In genomic region chrX:74425195-74425594, GRCm38 (mm10) we compare ENCODE assay signal across 8 mouse cellular contexts. TPM values are rescaled to one million over a fixed set of nuclear protein-coding genes. Genes with fewer than 3 reads are reported as not detected.
DNase-seq lines count a peak whose midpoint lies in the region; ATAC-seq lines count a peak whose summit lies in the region.
"Had no signal": no experiment of that assay in that cellular context is flagged by ENCODE, and none has a peak within 500 bp of the region (broad histone marks: within the 10 kb centered on the region; RNA-seq: fewer than 3 reads in every experiment).

No protein-coding gene starts in this region.

- H3K27ac ChIP-seq in macrophage: peak overlapping the region; percentile 95
- no peak overlapping the region for H3K27ac ChIP-seq in hindbrain, embryonic 12.5 days
- H3K27ac ChIP-seq: lung, embryonic 15.5 days had no signal

- DNase-seq in MN1 (ENCODE audit: low spot score): peak; percentile 87
- peak; percentile 67 for DNase-seq in adrenal gland, postnatal 25 days
- DNase-seq in heart, postnatal 4 days: peak; percentile 12
- DNase-seq in right cerebral cortex, adult 18-20 months: no peak
- DNase-seq in embryo, embryonic 11 days: no peak

- peaks cover 66% of the 10 kb centered on the region for H3K79me2 ChIP-seq in macrophage (ENCODE audit: inconsistent target)

- ATAC-seq in hindbrain, embryonic 12.5 days (ENCODE audit: low FRiP score): no peak

- WGBS in macrophage (ENCODE audit: missing documents): 11% methylated on average over 4 of the region's 4 CpGs
- WGBS in hindbrain, embryonic 12.5 days: 85% methylated on average over 4 of the region's 4 CpGs

- no peaks in the 10 kb centered on the region for H3K9me3 ChIP-seq in hindbrain, embryonic 12.5 days (replicated peaks)
- H3K9me3 ChIP-seq: lung, embryonic 15.5 days had no signal

- H3K9ac ChIP-seq in hindbrain, embryonic 12.5 days: no peak overlapping the region
- H3K9ac ChIP-seq: lung, embryonic 15.5 days had no signal

- no peaks in the 10 kb centered on the region for H3K27me3 ChIP-seq in hindbrain, embryonic 12.5 days
- H3K27me3 ChIP-seq: lung, embryonic 15.5 days had no signal

- H3K4me3 ChIP-seq in macrophage (ENCODE audit: inconsistent target): no peak overlapping the region
- H3K4me3 ChIP-seq in hindbrain, embryonic 12.5 days: no peak overlapping the region
- H3K4me3 ChIP-seq: lung, embryonic 15.5 days had no signal

- H3K36me3 ChIP-seq in macrophage (ENCODE audit: inconsistent target): no peaks in the 10 kb centered on the region
- H3K36me3 ChIP-seq in hindbrain, embryonic 12.5 days: no peaks in the 10 kb centered on the region
- H3K36me3 ChIP-seq: lung, embryonic 15.5 days had no signal

- H3K4me1 ChIP-seq in hindbrain, embryonic 12.5 days: peaks cover 4% of the 10 kb centered on the region; the same call in 1 of the 2 replicates
- H3K4me1 ChIP-seq: lung, embryonic 15.5 days had no signal

- H3K4me2 ChIP-seq in hindbrain, embryonic 12.5 days (replicated peaks): no peak overlapping the region
- H3K4me2 ChIP-seq: lung, embryonic 15.5 days had no signal

RNA-seq across cellular contexts. Expression of gene G6pdx, which starts 3.8 kb away (rescaled TPM):
- total RNA-seq in adrenal gland, postnatal 25 days (2021): 144 and 163 TPM in 2 replicates
- total RNA-seq in heart, postnatal 4 days (2021): 1 to 10 TPM; 9.1 to 10.0 TPM
- 10 to 100 TPM in 24 of 26 experiments, 1 to 10 TPM in 2; 6.6 to 78.3 (median 39.9) TPM for total RNA-seq in macrophage (2018; cell fraction: chromatin; rRNA removed)
- total RNA-seq in macrophage (2018; cell fraction: cytosol; rRNA removed): 100 to 1,000 TPM; 105 to 169 (median 147) TPM
- total RNA-seq in macrophage (2018; cell fraction: nucleus; rRNA removed): 100 to 1,000 TPM in 4 of 26 experiments, 10 to 100 TPM in 22; 34.6 to 133 (median 74.9) TPM
- 140 to 235 TPM (median 171 TPM) in 3 replicates for polyA plus RNA-seq in macrophage (2018)
- 48.8 and 52.9 TPM in 2 replicates for polyA plus RNA-seq in hindbrain, embryonic 12.5 days (2016; fragmentation: Nextera tagmentation; extraction: Ambion mirVana)

RNA-seq across cellular contexts. Expression of gene Ikbkg, which starts 32.1 kb away (rescaled TPM):
- total RNA-seq in adrenal gland, postnatal 25 days (2021): 61.3 and 84.3 TPM in 2 replicates
- 10 to 100 TPM; 39.7 to 40.8 TPM for total RNA-seq in heart, postnatal 4 days (2021)
- total RNA-seq in macrophage (2018; cell fraction: chromatin; rRNA removed): 100 to 1,000 TPM in 2 of 26 experiments, 10 to 100 TPM in 24; 31.2 to 112 (median 66.7) TPM
- total RNA-seq in macrophage (2018; cell fraction: cytosol; rRNA removed): 10 to 100 TPM; 20.0 to 36.1 (median 29.3) TPM
- 10 to 100 TPM; 20.7 to 57.8 (median 37.0) TPM for total RNA-seq in macrophage (2018; cell fraction: nucleus; rRNA removed)
- 21.1 to 27.6 TPM (median 22.4 TPM) in 3 replicates for polyA plus RNA-seq in macrophage (2018)
- 24.2 and 27.7 TPM in 2 replicates for polyA plus RNA-seq in hindbrain, embryonic 12.5 days (2016; fragmentation: Nextera tagmentation; extraction: Ambion mirVana)

RNA-seq across cellular contexts. Expression of gene Fam3a, which starts 32.1 kb away (rescaled TPM):
- total RNA-seq in adrenal gland, postnatal 25 days (2021): 22.2 and 26.2 TPM in 2 replicates
- 10 to 100 TPM; 16.6 to 24.0 TPM for total RNA-seq in heart, postnatal 4 days (2021)
- 10 to 100 TPM in 18 of 26 experiments, 1 to 10 TPM in 8; 2.7 to 69.2 (median 17.0) TPM for total RNA-seq in macrophage (2018; cell fraction: chromatin; rRNA removed)
- total RNA-seq in macrophage (2018; cell fraction: cytosol; rRNA removed): 10 to 100 TPM; 20.4 to 33.5 (median 26.1) TPM
- 10 to 100 TPM in 25 of 26 experiments, 1 to 10 TPM in 1; 7.9 to 40.5 (median 24.2) TPM for total RNA-seq in macrophage (2018; cell fraction: nucleus; rRNA removed)
- 24.1 to 37.8 TPM (median 27.4 TPM) in 3 replicates for polyA plus RNA-seq in macrophage (2018)
- 32.1 and 33.7 TPM in 2 replicates for polyA plus RNA-seq in hindbrain, embryonic 12.5 days (2016; fragmentation: Nextera tagmentation; extraction: Ambion mirVana)

RNA-seq across cellular contexts. Expression of gene Slc10a3, which starts 52.0 kb away (rescaled TPM):
- 18.0 and 20.4 TPM in 2 replicates for total RNA-seq in adrenal gland, postnatal 25 days (2021)
- total RNA-seq in heart, postnatal 4 days (2021): 1 to 10 TPM; 7.8 to 7.9 TPM
- 1 to 10 TPM in 22 of 26 experiments, under 1 TPM in 4; 0.41 to 5.8 (median 2.0) TPM for total RNA-seq in macrophage (2018; cell fraction: chromatin; rRNA removed)
- 10 to 100 TPM; 14.8 to 28.8 (median 18.8) TPM for total RNA-seq in macrophage (2018; cell fraction: cytosol; rRNA removed)
- 10 to 100 TPM in 14 of 26 experiments, 1 to 10 TPM in 12; 2.7 to 19.3 (median 10.7) TPM for total RNA-seq in macrophage (2018; cell fraction: nucleus; rRNA removed)
- 25.6 to 29.5 TPM (median 27.5 TPM) in 3 replicates for polyA plus RNA-seq in macrophage (2018)
- polyA plus RNA-seq in hindbrain, embryonic 12.5 days (2016; fragmentation: Nextera tagmentation; extraction: Ambion mirVana): 10.1 and 10.5 TPM in 2 replicates

RNA-seq across cellular contexts. Expression of gene Ubl4a, which starts 52.2 kb away (rescaled TPM):
- 59.6 and 60.7 TPM in 2 replicates for total RNA-seq in adrenal gland, postnatal 25 days (2021)
- total RNA-seq in heart, postnatal 4 days (2021): 10 to 100 TPM; 48.3 to 50.5 TPM
- total RNA-seq in macrophage (2018; cell fraction: chromatin; rRNA removed): 10 to 100 TPM in 20 of 26 experiments, 1 to 10 TPM in 6; 2.6 to 34.5 (median 16.5) TPM
- 10 to 100 TPM in 22 of 26 experiments, 1 to 10 TPM in 4; 9.1 to 21.2 (median 12.5) TPM for total RNA-seq in macrophage (2018; cell fraction: cytosol; rRNA removed)
- total RNA-seq in macrophage (2018; cell fraction: nucleus; rRNA removed): 10 to 100 TPM in 19 of 26 experiments, 1 to 10 TPM in 7; 4.3 to 33.9 (median 18.6) TPM
- polyA plus RNA-seq in macrophage (2018): 17.1 to 29.5 TPM (median 25.0 TPM) in 3 replicates
- 56.7 and 63.1 TPM in 2 replicates for polyA plus RNA-seq in hindbrain, embryonic 12.5 days (2016; fragmentation: Nextera tagmentation; extraction: Ambion mirVana)

Comparison
In these comparisons a context has a peak if more than half of its experiments do, and no peak if none do; other contexts are left out.
1. DNase-seq: peak in MN1 (single experiment), adrenal gland, postnatal 25 days (single experiment) and heart, postnatal 4 days (single experiment); none in right cerebral cortex, adult 18-20 months (single experiment) and embryo, embryonic 11 days (single experiment).
2. RNA of gene G6pdx, which starts 3.8 kb away (total RNA-seq): 144 to 163 TPM in adrenal gland, postnatal 25 days; 9.1 to 10.0 TPM in heart, postnatal 4 days; every median in the first group is over 10 times any median in the second.